Mouse (Mus musculus) heart, embryonic 13.5 days (tissue): ENCODE measurements around the gene Rbpj. TPM values are rescaled to one million over a fixed set of nuclear protein-coding genes. Genes with fewer than 3 reads are reported as not detected.

Source experiments
- ATAC-seq: fragments of 200-750 bp; cut with Nextera tagmentation; 2 replicates; pipeline ENCODE4 v1.8.0; 2017; ENCODE audit warnings: moderate TSS enrichment; ENCODE audit not compliant: insufficient number of reproducible peaks, low FRiP score, low TSS enrichment; ENCODE audit errors: extremely low read depth
- H3K27ac ChIP-seq: fragments of 300-500 bp; sonication (generic); replicated peaks from 2 replicates; pipeline ENCODE4 v1.5.1; 2015; ENCODE audit warnings: moderate library complexity, mild to moderate bottlenecking, inconsistent platforms
- H3K27me3 ChIP-seq: fragments of 300-500 bp; sonication (generic); replicated peaks from 2 replicates; pipeline ENCODE4 v1.6.1; 2015; ENCODE audit warnings: mild to moderate bottlenecking, inconsistent platforms
- H3K36me3 ChIP-seq: fragments of 300-500 bp; sonication (generic); 2 replicates; pipeline ENCODE4 v1.6.1; 2015; ENCODE audit warnings: mild to moderate bottlenecking, inconsistent platforms
- H3K4me1 ChIP-seq: fragments of 300-500 bp; sonication (generic); 2 replicates; pipeline ENCODE4 v1.6.1; 2015; ENCODE audit warnings: inconsistent platforms
- H3K4me2 ChIP-seq: fragments of 300-500 bp; sonication (generic); 2 replicates; pipeline ENCODE4 v1.6.1; 2015; ENCODE audit warnings: inconsistent platforms, mild to moderate bottlenecking, moderate library complexity
- H3K4me3 ChIP-seq: fragments of 300-500 bp; sonication (generic); 2 replicates; pipeline ENCODE4 v1.5.1; 2015; ENCODE audit warnings: moderate library complexity, mild to moderate bottlenecking, inconsistent platforms
- H3K9ac ChIP-seq: fragments of 300-500 bp; sonication (generic); 2 replicates; pipeline ENCODE4 v1.6.1; 2015; ENCODE audit warnings: inconsistent platforms, mild to moderate bottlenecking, moderate library complexity
- H3K9me3 ChIP-seq: fragments of 300-500 bp; sonication (generic); 2 replicates; pipeline ENCODE4 v1.6.1; 2016; ENCODE audit warnings: inconsistent platforms
- WGBS: fragments of 180-500 bp; shearing (Covaris S2); methylation state at CpG from one replicate; pipeline ENCODE4 v1.1.7; 2015; ENCODE audit warnings: mixed read lengths; 5-methylcytosine and 5-hydroxymethylcytosine counted together
- polyA plus RNA-seq: library from polyadenylated mRNA; unstranded; fragments of >200 nt; fragmentation: Nextera tagmentation; extraction: Ambion mirVana; gene quantifications from 2 replicates; pipeline ENCODE4 v1.2.1, GENCODE M21; 2015

The Rbpj gene
- polyA plus RNA-seq, 1 experiment from 2014 or later = 19.1 TPM

DNA sequence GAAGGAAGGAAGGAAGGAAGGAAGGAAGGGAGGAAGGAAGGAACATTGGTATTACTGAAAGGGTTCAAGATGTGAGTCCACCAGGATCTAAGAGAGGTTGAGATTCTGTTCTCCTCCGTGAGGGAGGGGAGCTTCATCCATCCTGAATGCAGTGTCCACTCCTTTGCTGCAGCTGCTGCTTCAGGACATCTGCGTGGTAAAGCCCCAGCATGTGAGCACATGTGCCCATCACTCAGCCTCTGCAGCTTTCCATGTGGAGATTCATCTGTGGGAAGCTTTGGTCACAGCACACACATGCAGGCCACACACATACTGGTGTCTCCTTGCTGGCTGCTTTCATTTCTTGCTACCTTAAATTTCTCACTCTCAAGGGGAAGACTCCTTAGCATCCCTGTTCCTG, 50.5 kb downstream of the Rbpj start:
- H3K9me3 ChIP-seq = peaks cover 6% of the 10 kb centered on the region; the same call in 1 of the 2 replicates
- H3K4me2 ChIP-seq = no peak overlapping the region
- no peak overlapping the region for H3K27ac ChIP-seq
- peaks cover 47% of the 10 kb centered on the region for H3K27me3 ChIP-seq
- H3K4me1 ChIP-seq = peaks cover 16% of the 10 kb centered on the region; the same call in 1 of the 2 replicates
- no peak overlapping the region for H3K4me3 ChIP-seq
- no peak overlapping the region for H3K9ac ChIP-seq
- H3K36me3 ChIP-seq = no peaks in the 10 kb centered on the region
- ATAC-seq = no peak
- 82% methylated on average over 2 of the region's 2 CpGs for WGBS

DNA sequence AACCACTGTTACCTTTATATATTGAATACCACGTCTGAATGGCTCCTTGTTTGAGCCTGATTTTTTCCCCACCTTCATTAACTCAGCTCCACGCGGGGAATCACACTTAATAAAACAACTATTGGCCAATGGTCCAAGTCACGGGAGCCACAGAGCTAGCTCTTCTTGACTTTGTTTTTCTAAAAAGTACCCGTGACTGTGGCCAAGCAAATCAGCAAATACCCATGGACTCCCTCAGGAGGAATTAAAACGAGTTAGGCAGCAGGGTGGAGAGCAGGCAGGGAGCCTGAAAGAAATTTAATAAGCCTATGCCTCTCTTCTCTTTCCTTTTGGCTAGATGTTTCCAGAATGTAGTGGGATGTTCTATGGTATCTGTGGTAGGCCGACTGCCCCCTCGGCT, 51.9 kb downstream of the Rbpj start:
- Histone ChIP-seq H3K27ac (no peak overlapping the region), H3K36me3 (no peaks in the 10 kb centered on the region), H3K27me3 (peaks cover 46% of the 10 kb centered on the region), H3K9me3 (peaks cover 6% of the 10 kb centered on the region; the same call in 1 of the 2 replicates), H3K4me3 (no peak overlapping the region), H3K4me2 (no peak overlapping the region), H3K9ac (no peak overlapping the region), H3K4me1 (peaks cover 20% of the 10 kb centered on the region)
- whole genome bisulfite sequencing = 74% methylated on average over 8 of the region's 8 CpGs
- ATAC-seq = no peak

- Histone ChIP-seq H3K4me2 (no peak overlapping the region), H3K4me3 (no peak overlapping the region), H3K36me3 (no peaks in the 10 kb centered on the region), H3K27ac (no peak overlapping the region), H3K9ac (no peak overlapping the region), H3K9me3 (peaks cover 6% of the 10 kb centered on the region; the same call in 1 of the 2 replicates), H3K27me3 (peaks cover 54% of the 10 kb centered on the region), H3K4me1 (peaks cover 33% of the 10 kb centered on the region)
- 82% methylated on average over 4 of the region's 4 CpGs for WGBS
- no peak for ATAC-seq
Observed at GRCm38 (mm10) chr5:53519131-53519530, 53.2 kb downstream of the Rbpj start.

GRCm38 (mm10) chr5:53519998-53520577, 54.1 kb downstream of the Rbpj start:
- H3K4me2 ChIP-seq = peak overlapping the region; percentile 28; the same call in 1 of the 2 replicates
- no peak for ATAC-seq
- WGBS = 33% methylated on average over 10 of the region's 10 CpGs
- H3K9ac ChIP-seq = no peak overlapping the region
- peaks cover 61% of the 10 kb centered on the region for H3K27me3 ChIP-seq
- peaks cover 6% of the 10 kb centered on the region; the same call in 1 of the 2 replicates for H3K9me3 ChIP-seq
- H3K4me1 ChIP-seq = peaks cover 33% of the 10 kb centered on the region
- H3K36me3 ChIP-seq = no peaks in the 10 kb centered on the region
- no peak overlapping the region for H3K4me3 ChIP-seq
- H3K27ac ChIP-seq = no peak overlapping the region

DNA sequence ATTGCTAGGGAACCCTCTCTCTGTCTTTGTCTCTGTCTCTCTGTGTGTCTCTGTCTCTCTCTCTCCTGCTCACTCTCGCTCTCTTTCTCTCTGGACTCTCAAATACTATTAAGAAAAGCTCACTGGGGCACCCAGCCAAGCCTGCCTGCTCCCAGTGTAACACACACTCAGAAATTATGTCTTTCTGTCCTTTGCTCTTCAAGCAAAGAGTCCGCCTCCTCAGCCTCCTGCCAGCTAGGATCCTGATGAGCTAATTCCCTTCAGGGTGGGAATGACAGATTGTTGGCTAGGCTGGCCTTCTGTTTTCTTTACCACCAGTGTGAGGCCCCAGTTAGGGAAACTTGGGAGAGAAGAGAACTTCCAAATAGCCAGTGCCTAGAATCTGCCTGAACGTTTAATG, 57.1 kb downstream of the Rbpj start:
- H3K4me1 ChIP-seq = peaks cover 37% of the 10 kb centered on the region
- no peaks in the 10 kb centered on the region for H3K36me3 ChIP-seq
- no peaks in the 10 kb centered on the region for H3K9me3 ChIP-seq
- H3K9ac ChIP-seq = 0 out of 2 replicates have a peak overlapping the region, but pooled peaks have one; percentile 30
- no peak for ATAC-seq
- no peak overlapping the region for H3K4me3 ChIP-seq
- peak overlapping the region; percentile 63; the same call in 1 of the 2 replicates for H3K27ac ChIP-seq
- whole genome bisulfite sequencing = 20% methylated on average over 3 of the region's 3 CpGs
- peak overlapping the region; percentile 13 for H3K4me2 ChIP-seq
- peaks cover 64% of the 10 kb centered on the region for H3K27me3 ChIP-seq

- ATAC-seq = no peak
- Histone ChIP-seq H3K27ac (no peak overlapping the region), H3K9ac (no peak overlapping the region), H3K4me2 (no peak overlapping the region), H3K9me3 (no peaks in the 10 kb centered on the region), H3K4me1 (peaks cover 37% of the 10 kb centered on the region), H3K36me3 (no peaks in the 10 kb centered on the region), H3K27me3 (peaks cover 54% of the 10 kb centered on the region), H3K4me3 (no peak overlapping the region)
- WGBS = 93% methylated on average over 7 of the region's 7 CpGs
Observed at GRCm38 (mm10) chr5:53524162-53524561, 58.2 kb downstream of the Rbpj start.

DNA sequence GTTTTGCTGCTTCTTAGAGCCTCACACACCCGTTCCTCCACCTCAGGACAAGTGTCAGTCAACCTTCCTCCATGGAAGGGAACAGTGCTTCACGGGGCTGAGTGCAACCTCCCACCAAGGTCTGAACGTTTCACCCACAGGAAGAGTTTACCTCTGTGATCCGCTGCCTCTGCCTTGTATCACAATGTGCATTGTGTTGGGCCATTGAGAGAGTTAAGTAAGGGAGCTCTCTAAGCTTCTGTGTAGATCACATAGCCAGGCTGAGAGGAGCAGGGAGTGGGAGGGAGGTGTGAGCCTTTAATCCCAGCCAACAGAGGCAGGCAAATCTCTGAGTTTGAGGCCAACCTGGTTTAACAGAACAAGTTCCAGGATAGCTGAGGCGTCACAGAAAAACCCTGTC, 58.9 kb downstream of the Rbpj start:
- Histone ChIP-seq H3K4me1 (peaks cover 33% of the 10 kb centered on the region), H3K36me3 (no peaks in the 10 kb centered on the region), H3K4me3 (no peak overlapping the region), H3K9ac (no peak overlapping the region), H3K9me3 (0 out of 2 replicates have a peak, but pooled peaks cover 2% of the 10 kb centered on the region), H3K27ac (no peak overlapping the region), H3K27me3 (peaks cover 53% of the 10 kb centered on the region), H3K4me2 (no peak overlapping the region)
- no peak for ATAC-seq
- 60% methylated on average over 5 of the region's 5 CpGs for WGBS

DNA sequence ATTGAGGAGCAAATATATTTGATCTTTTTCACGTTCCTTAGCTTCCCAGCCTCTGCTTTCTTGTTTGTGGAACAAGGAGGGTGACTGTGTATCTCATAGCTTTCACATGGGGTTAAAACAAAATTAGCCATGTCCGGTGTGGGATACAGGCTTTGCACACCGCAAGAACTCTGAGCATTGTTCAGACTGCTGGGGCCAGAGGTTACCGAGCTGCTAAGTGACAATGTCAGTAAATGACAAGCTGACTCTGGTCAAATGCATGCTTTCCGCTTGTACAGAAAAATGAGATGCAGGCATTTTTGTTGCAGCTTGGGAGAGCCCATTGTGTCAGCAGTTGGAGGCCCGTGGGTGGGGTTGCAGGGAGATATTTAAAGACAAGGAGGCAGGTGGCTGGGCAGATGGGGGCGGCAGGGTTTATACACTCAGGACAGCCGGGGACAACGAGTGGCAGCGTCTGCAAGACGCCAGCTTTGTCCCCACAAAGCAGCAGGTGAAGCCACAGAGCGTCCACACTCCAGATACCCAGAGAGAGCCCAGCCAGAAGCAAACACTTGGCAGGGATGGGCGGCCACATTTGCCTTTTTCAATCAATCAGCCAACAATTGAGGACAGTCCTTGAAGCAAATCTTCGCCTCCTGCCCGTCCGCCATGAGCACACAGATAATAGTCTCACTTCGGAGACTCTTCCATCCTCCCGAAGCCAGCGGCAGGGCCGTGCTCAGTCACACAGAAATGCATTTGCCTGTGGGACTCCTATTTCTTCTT, 59.5 kb downstream of the Rbpj start:
- no peaks in the 10 kb centered on the region for H3K36me3 ChIP-seq
- no peak overlapping the region for H3K4me2 ChIP-seq
- H3K4me3 ChIP-seq = no peak overlapping the region
- H3K9ac ChIP-seq = no peak overlapping the region
- H3K9me3 ChIP-seq = 0 out of 2 replicates have a peak, but pooled peaks cover 2% of the 10 kb centered on the region
- peaks cover 29% of the 10 kb centered on the region for H3K4me1 ChIP-seq
- no peak overlapping the region for H3K27ac ChIP-seq
- peaks cover 53% of the 10 kb centered on the region for H3K27me3 ChIP-seq
- WGBS = 58% methylated on average over 20 of the region's 20 CpGs
- ATAC-seq = no peak

- 87% methylated on average over 1 of the region's 1 CpGs for WGBS
- H3K4me1 ChIP-seq = peaks cover 32% of the 10 kb centered on the region
- ATAC-seq = no peak
Observed at GRCm38 (mm10) chr5:53526070-53526430, 60.1 kb downstream of the Rbpj start.

DNA sequence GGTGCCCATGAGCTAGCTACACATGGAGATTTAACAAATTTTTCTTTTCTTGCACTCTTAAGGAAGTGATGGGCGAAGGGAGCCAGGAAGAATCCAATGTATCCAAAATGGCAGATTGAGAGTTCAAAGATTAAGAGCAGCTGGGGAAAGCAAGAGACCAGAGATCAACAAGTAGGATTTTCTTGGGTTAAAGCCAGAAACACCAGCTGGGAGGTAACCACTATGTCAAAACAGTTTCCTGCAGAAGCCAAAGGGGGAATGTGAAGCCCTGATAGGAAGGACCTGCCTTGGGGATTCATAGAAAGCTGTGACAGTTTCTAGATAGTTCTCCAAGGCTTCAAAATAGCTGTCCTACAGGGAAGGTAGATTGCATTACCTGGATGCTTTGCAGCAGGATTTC, 63.9 kb downstream of the Rbpj start:
- H3K9ac ChIP-seq = no peak overlapping the region
- no peak overlapping the region for H3K4me2 ChIP-seq
- ATAC-seq = no peak
- H3K4me1 ChIP-seq = peaks cover 14% of the 10 kb centered on the region; the same call in 1 of the 2 replicates
- no peaks in the 10 kb centered on the region for H3K36me3 ChIP-seq
- H3K4me3 ChIP-seq = no peak overlapping the region
- H3K27me3 ChIP-seq = peaks cover 43% of the 10 kb centered on the region
- H3K27ac ChIP-seq = no peak overlapping the region
- 0 out of 2 replicates have a peak, but pooled peaks cover 2% of the 10 kb centered on the region for H3K9me3 ChIP-seq
- WGBS = 62% methylated on average over 1 of the region's 1 CpGs

More at GRCm38 (mm10) chr5:53526070-53526430, 60.1 kb downstream of the Rbpj start:
- no peak overlapping the region for H3K4me2 ChIP-seq
- peaks cover 56% of the 10 kb centered on the region for H3K27me3 ChIP-seq
- H3K9me3 ChIP-seq = 0 out of 2 replicates have a peak, but pooled peaks cover 2% of the 10 kb centered on the region
- no peak overlapping the region for H3K4me3 ChIP-seq
- H3K9ac ChIP-seq = no peak overlapping the region
- H3K36me3 ChIP-seq = no peaks in the 10 kb centered on the region
- no peak overlapping the region for H3K27ac ChIP-seq

GRCm38 (mm10) chr5:53535096-53535495, 69.1 kb downstream of the Rbpj start:
- Histone ChIP-seq H3K4me3 (no peak overlapping the region), H3K4me2 (no peak overlapping the region), H3K4me1 (peaks cover 5% of the 10 kb centered on the region; the same call in 1 of the 2 replicates), H3K9ac (no peak overlapping the region), H3K27me3 (peaks cover 24% of the 10 kb centered on the region; the same call in 1 of the 2 replicates), H3K9me3 (no peaks in the 10 kb centered on the region), H3K36me3 (no peaks in the 10 kb centered on the region), H3K27ac (no peak overlapping the region)
- ATAC-seq = no peak
- 58% methylated on average over 12 of the region's 12 CpGs for WGBS
